Mouse (Mus musculus) small intestine, adult 2 months (tissue): Measurements from ENCODE around the gene Rmnd5b. TPM values are rescaled to one million over a fixed set of nuclear protein-coding genes. Genes with fewer than 3 reads are reported as not detected.
A peak's percentile ranks its signal among the peaks of the same experiment; 100 is the strongest.
"Not testable (repeated sequence)": the region's sequence is repeated elsewhere in the genome, so short reads cannot be mapped to it uniquely, and the experiment has no call there.

ENCODE experiments used
- H3K27ac ChIP-seq: fragments of 200-500 bp; 2 replicates; pipeline ENCODE4 v1.5.1; 2012; ENCODE audit warnings: low read depth, low read length, control low read depth, inconsistent platforms; ENCODE audit not compliant: insufficient read depth
- H3K27me3 ChIP-seq: fragments of 200-500 bp; 2 replicates; pipeline ENCODE4 v1.6.1; 2012; ENCODE audit warnings: mild to moderate bottlenecking, moderate library complexity, low read length, inconsistent platforms; ENCODE audit not compliant: control insufficient read depth, insufficient read depth
- H3K36me3 ChIP-seq: fragments of 200-500 bp; 2 replicates; pipeline ENCODE4 v1.6.1; 2012; ENCODE audit warnings: mild to moderate bottlenecking, low read length, control low read depth, inconsistent platforms; ENCODE audit not compliant: control insufficient read depth, insufficient read depth
- H3K4me1 ChIP-seq: fragments of 200-500 bp; 2 replicates; pipeline ENCODE4 v1.6.1; 2012; ENCODE audit warnings: low read length, inconsistent platforms, mixed read lengths; ENCODE audit not compliant: control insufficient read depth, insufficient read depth, insufficient read length
- H3K4me3 ChIP-seq: fragments of 200-500 bp; 2 replicates; pipeline ENCODE4 v1.5.1; 2012; ENCODE audit warnings: low read depth, mild to moderate bottlenecking, control low read depth, inconsistent platforms, low read length, moderate library complexity
- CTCF ChIP-seq: fragments of 200-500 bp; IDR thresholded peaks from 2 replicates; pipeline ENCODE4 v1.5.1; 2012; ENCODE audit warnings: low read depth, mild to moderate bottlenecking, control low read depth, inconsistent platforms, low read length, moderate library complexity, mixed read lengths; ENCODE audit not compliant: insufficient replicate concordance, insufficient read length; ENCODE audit errors: extremely low read depth
- POLR2A ChIP-seq: fragments of 200-500 bp; IDR thresholded peaks from 2 replicates; pipeline ENCODE4 v1.6.1; 2012; ENCODE audit warnings: low read depth, mild to moderate bottlenecking, control low read depth, inconsistent platforms, low read length, moderate library complexity
- WGBS: fragments of 180-500 bp; shearing (Covaris S2); methylation state at CpG from one replicate; pipeline ENCODE4 v1.1.7; 2018; 5-methylcytosine and 5-hydroxymethylcytosine counted together
- polyA plus RNA-seq: library from polyadenylated mRNA; depleted of rRNA; stranded (reverse); fragments of >200 nt; gene quantifications from 2 replicates; pipeline ENCODE4 v1.2.3, GENCODE M21; 2012

Gene Rmnd5b
- polyA plus RNA-seq, 1 experiment, result 45.9 TPM

DNA sequence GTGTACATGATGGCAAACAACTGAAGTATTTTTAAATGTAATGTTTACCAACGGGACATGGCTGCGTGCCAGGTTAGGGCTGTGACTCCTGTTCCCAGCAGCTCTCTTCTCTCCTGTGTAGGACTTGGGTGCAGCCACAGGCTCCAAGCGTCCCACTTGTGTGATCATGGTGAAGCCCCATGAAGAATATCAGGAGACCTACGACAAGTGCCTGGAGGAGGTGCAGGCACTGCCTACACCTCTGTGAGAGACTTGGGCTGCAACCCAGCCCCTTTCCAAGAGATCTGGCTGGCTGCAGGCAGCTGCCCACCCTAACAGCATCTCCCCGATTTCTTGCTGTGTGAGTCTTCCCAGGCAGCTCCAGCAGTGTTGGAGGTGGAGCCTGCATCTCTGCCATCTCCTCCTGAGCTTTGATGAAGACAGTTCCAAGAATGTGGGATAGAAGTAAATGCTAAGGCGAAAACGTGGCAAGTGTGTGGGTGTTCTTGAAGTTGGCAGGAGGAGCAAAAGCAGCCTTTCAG lies 12.7 kb downstream of the Rmnd5b start:
- no peaks in the 10 kb centered on the region for H3K27me3 ChIP-seq
- 72% methylated on average over 7 of the region's 7 CpGs for WGBS
- no peak for TF ChIP-seq POLR2A
- TF ChIP-seq CTCF, result no peak
- peaks cover 53% of the 10 kb centered on the region for H3K36me3 ChIP-seq
- H3K27ac ChIP-seq, result no peak overlapping the region
- H3K4me3 ChIP-seq, result no peak overlapping the region
- peaks cover 5% of the 10 kb centered on the region; the same call in 1 of the 2 replicates for H3K4me1 ChIP-seq

DNA sequence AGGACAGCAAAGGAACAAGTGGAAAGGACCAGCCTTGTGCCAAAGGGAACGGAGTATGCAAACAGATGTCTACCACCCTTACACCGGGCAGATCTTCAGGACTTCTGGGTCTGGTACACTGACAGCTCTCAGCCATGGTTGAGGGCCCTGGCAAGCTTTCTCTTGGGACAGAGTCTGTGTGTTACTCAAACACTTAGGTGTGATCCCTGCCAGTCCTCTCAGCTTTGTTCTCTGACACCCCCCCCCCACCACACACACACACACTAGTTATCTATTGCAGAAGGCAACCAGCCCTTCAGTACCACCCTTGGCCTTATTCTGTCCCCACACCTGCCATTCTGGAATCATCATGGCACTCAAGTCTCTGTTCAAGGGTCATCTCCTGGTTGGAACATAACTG lies 13.9 kb downstream of the Rmnd5b start:
- H3K27ac ChIP-seq, result no peak overlapping the region
- WGBS, result 83% methylated on average over 2 of the region's 2 CpGs
- TF ChIP-seq POLR2A (no peak), CTCF (no peak)
- peaks cover 40% of the 10 kb centered on the region for H3K36me3 ChIP-seq
- H3K4me3 ChIP-seq, result no peak overlapping the region
- H3K27me3 ChIP-seq, result no peaks in the 10 kb centered on the region
- H3K4me1 ChIP-seq, result peaks cover 5% of the 10 kb centered on the region; the same call in 1 of the 2 replicates

GRCm38 (mm10) chr11:51620084-51620483 lies 15.6 kb downstream of the Rmnd5b start:
- H3K27ac ChIP-seq, result no peak overlapping the region
- peak overlapping the region; percentile 77 for H3K4me3 ChIP-seq
- peaks cover 7% of the 10 kb centered on the region; the same call in 1 of the 2 replicates for H3K4me1 ChIP-seq
- under 1% methylated on average over 11 of the region's 11 CpGs for WGBS
- peaks cover 28% of the 10 kb centered on the region for H3K36me3 ChIP-seq
- TF ChIP-seq CTCF (no peak), POLR2A (no peak)
- H3K27me3 ChIP-seq, result no peaks in the 10 kb centered on the region

DNA sequence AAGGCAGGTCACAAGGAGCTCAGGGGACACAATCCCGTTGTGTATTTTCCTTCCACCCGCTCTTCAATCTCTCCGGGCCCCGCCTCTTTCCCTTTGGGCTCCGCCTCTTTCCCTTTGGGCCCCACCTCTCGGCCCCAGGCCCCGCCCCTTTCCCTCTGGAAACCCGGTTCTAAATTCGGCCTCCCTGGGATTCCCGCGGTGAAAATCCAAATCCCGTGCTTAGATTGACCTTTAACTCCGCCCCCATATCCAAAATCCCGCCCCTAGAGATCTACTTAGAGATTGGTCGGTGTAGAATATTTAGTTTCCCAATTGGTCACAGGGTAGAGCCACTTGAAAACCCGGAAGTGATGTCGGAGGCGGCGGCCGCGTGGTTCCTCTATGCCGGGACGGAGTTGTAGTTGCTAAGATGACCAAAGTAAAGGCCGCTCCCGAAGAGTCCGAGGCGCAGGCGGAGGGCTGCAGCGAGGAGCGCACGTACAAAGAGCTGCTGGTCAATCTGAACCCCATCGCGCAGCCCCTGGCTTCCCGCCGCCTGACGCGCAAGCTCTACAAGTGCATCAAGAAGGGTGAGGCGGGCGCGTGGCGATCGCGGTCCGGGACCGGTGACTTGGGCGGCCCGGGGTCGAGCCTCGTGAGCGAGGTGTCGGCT lies 16.2 kb downstream of the Rmnd5b start, which contains the start of gene Nhp2:
TSS of gene Nhp2 (plus strand) at position 327 of the 652 bp plus-strand sequence.
- WGBS, result under 1% methylated on average over 51 of the region's 51 CpGs
- Histone ChIP-seq H3K36me3 (peaks cover 22% of the 10 kb centered on the region), H3K27ac (peak within 1 kb of the TSS; percentile 40), H3K4me1 (peaks cover 12% of the 10 kb centered on the region), H3K27me3 (no peaks in the 10 kb centered on the region), H3K4me3 (peak within 1 kb of the TSS; percentile 77)
- TF ChIP-seq POLR2A (no peak; the same call in 1 of the 2 replicates), CTCF (no peak)

DNA sequence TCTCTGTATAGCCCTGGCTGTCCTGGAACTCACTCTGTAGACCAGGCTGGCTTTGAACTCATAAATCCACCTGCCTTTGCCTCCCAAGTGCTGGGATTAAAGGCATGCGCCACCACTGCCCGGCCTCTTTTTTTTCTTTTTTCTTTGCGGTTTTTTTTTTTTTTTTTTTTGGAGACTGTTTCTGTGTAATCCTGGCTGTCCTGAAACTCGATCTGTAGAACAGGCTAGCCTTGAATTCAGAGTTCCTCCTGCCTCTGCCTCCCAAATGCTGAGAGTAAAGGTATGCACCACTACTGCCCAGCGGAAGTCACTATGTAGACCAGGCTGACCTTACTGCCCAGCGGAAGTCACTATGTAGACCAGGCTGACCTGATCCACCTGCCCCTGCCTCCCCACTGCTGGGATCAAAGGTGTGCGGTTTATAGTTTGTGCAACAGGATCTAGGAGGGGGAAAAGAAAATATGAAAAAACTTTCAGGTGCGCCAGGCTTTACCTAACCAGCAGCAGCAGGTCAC lies 16.7 kb downstream of the Rmnd5b start:
- 32% methylated on average over 8 of the region's 8 CpGs for WGBS
- peaks cover 16% of the 10 kb centered on the region for H3K36me3 ChIP-seq
- no peaks in the 10 kb centered on the region for H3K27me3 ChIP-seq
- H3K27ac ChIP-seq, result peak overlapping the region; percentile 40
- H3K4me3 ChIP-seq, result peak overlapping the region; percentile 77
- TF ChIP-seq CTCF (no peak), POLR2A (no peak)
- H3K4me1 ChIP-seq, result peaks cover 14% of the 10 kb centered on the region

- Histone ChIP-seq H3K36me3 (peaks cover 4% of the 10 kb centered on the region; the same call in 1 of the 2 replicates), H3K27me3 (no peaks in the 10 kb centered on the region), H3K27ac (no peak overlapping the region), H3K4me3 (no peak overlapping the region), H3K4me1 (peaks cover 14% of the 10 kb centered on the region)
- no peak for TF ChIP-seq POLR2A
- peak; percentile 90; the same call in 1 of the 2 replicates for TF ChIP-seq CTCF
- WGBS, result 0% methylated on average over 4 of the region's 4 CpGs
These were observed 18.0 kb downstream of the Rmnd5b start for GRCm38 (mm10) chr11:51617693-51618092.

GRCm38 (mm10) chr11:51616113-51616512 lies 19.6 kb downstream of the Rmnd5b start:
- peak overlapping the region; percentile 23 for H3K27ac ChIP-seq
- WGBS, result 77% methylated on average over 7 of the region's 7 CpGs
- H3K4me3 ChIP-seq, result not testable (repeated sequence)

More at GRCm38 (mm10) chr11:51616113-51616512, 19.6 kb downstream of the Rmnd5b start:
- peaks cover 14% of the 10 kb centered on the region for H3K4me1 ChIP-seq
- H3K27me3 ChIP-seq, H3K36me3 ChIP-seq: not testable (repeated sequence)
